Mouse (Mus musculus): ENCODE data around the gene Micall2. TPM values are rescaled to one million over a fixed set of nuclear protein-coding genes. Genes with fewer than 3 reads are reported as not detected.
"Not testable (repeated sequence)": the region's sequence is repeated elsewhere in the genome, so short reads cannot be mapped to it uniquely, and the experiment has no call there.

Micall2 gene
- polyA plus RNA-seq, 1 experiment, result 28.0 TPM

GRCm38 (mm10) chr5:139723113-139723512, 13.0 kb downstream of the Micall2 start:
- peaks cover 3% of the 10 kb centered on the region; the same call in 1 of the 2 replicates for H3K4me1 ChIP-seq (ENCODE audit: control insufficient read depth, insufficient read depth, low read length)
- H3K27ac ChIP-seq (ENCODE audit: control insufficient read depth, insufficient read depth, low read depth, low read length, poor library complexity), result no peak overlapping the region
- H3K4me3 ChIP-seq (replicated peaks; ENCODE audit: control insufficient read depth, low read depth, low read length), result no peak overlapping the region
- 76% methylated on average over 9 of the region's 9 CpGs for WGBS
- TF ChIP-seq CTCF (IDR thresholded peaks at IDR 0.05; ENCODE audit: control insufficient read depth, insufficient read depth, low read length), result no peak
- TF ChIP-seq POLR2A (IDR thresholded peaks at IDR 0.05; ENCODE audit: borderline replicate concordance, control insufficient read depth, low read depth, low read length), result no peak

- Histone ChIP-seq H3K4me1 (ENCODE audit: control insufficient read depth, insufficient read depth, low read length) (peaks cover 1% of the 10 kb centered on the region; the same call in 1 of the 2 replicates), H3K4me3 (replicated peaks; ENCODE audit: control insufficient read depth, low read depth, low read length) (no peak overlapping the region), H3K27ac (ENCODE audit: control insufficient read depth, insufficient read depth, low read depth, low read length, poor library complexity) (no peak overlapping the region)
- TF ChIP-seq POLR2A (IDR thresholded peaks at IDR 0.05; ENCODE audit: borderline replicate concordance, control insufficient read depth, low read depth, low read length) (no peak), CTCF (IDR thresholded peaks at IDR 0.05; ENCODE audit: control insufficient read depth, insufficient read depth, low read length) (no peak)
- 48% methylated on average over 6 of the region's 6 CpGs for WGBS
Observed at GRCm38 (mm10) chr5:139722709-139723108, 13.4 kb downstream of the Micall2 start.

- H3K4me3 ChIP-seq (replicated peaks; ENCODE audit: control insufficient read depth, low read depth, low read length), result no peak overlapping the region
- TF ChIP-seq POLR2A (IDR thresholded peaks at IDR 0.05; ENCODE audit: borderline replicate concordance, control insufficient read depth, low read depth, low read length), result no peak
- 90% methylated on average over 7 of the region's 7 CpGs for WGBS
- no peak overlapping the region for H3K27ac ChIP-seq (ENCODE audit: control insufficient read depth, insufficient read depth, low read depth, low read length, poor library complexity)
- H3K4me1 ChIP-seq (ENCODE audit: control insufficient read depth, insufficient read depth, low read length), result no peaks in the 10 kb centered on the region
Observed at GRCm38 (mm10) chr5:139718949-139719348, 17.2 kb downstream of the Micall2 start.

- TF ChIP-seq CTCF (IDR thresholded peaks at IDR 0.05; ENCODE audit: control insufficient read depth, insufficient read depth, low read length) (no peak), POLR2A (IDR thresholded peaks at IDR 0.05; ENCODE audit: borderline replicate concordance, control insufficient read depth, low read depth, low read length) (no peak)
- H3K27ac ChIP-seq (ENCODE audit: control insufficient read depth, insufficient read depth, low read depth, low read length, poor library complexity), result no peak overlapping the region
- no peaks in the 10 kb centered on the region for H3K4me1 ChIP-seq (ENCODE audit: control insufficient read depth, insufficient read depth, low read length)
- 85% methylated on average over 6 of the region's 6 CpGs for WGBS
- no peak overlapping the region for H3K4me3 ChIP-seq (replicated peaks; ENCODE audit: control insufficient read depth, low read depth, low read length)
Observed at GRCm38 (mm10) chr5:139718540-139718939, 17.6 kb downstream of the Micall2 start.

- WGBS, result 93% methylated on average over 2 of the region's 2 CpGs
- Histone ChIP-seq H3K4me1 (ENCODE audit: control insufficient read depth, insufficient read depth, low read length) (no peaks in the 10 kb centered on the region), H3K4me3 (replicated peaks; ENCODE audit: control insufficient read depth, low read depth, low read length) (no peak overlapping the region), H3K27ac (ENCODE audit: control insufficient read depth, insufficient read depth, low read depth, low read length, poor library complexity) (no peak overlapping the region)
- TF ChIP-seq CTCF (IDR thresholded peaks at IDR 0.05; ENCODE audit: control insufficient read depth, insufficient read depth, low read length) (peak; percentile 95), POLR2A (IDR thresholded peaks at IDR 0.05; ENCODE audit: borderline replicate concordance, control insufficient read depth, low read depth, low read length) (no peak)
Observed at GRCm38 (mm10) chr5:139717723-139718122, 18.4 kb downstream of the Micall2 start.

- no peaks in the 10 kb centered on the region for H3K4me1 ChIP-seq (ENCODE audit: control insufficient read depth, insufficient read depth, low read length)
- no peak for TF ChIP-seq CTCF (IDR thresholded peaks at IDR 0.05; ENCODE audit: control insufficient read depth, insufficient read depth, low read length)
- TF ChIP-seq POLR2A (IDR thresholded peaks at IDR 0.05; ENCODE audit: borderline replicate concordance, control insufficient read depth, low read depth, low read length), result no peak
- WGBS, result 93% methylated on average over 10 of the region's 10 CpGs
- no peak overlapping the region for H3K4me3 ChIP-seq (replicated peaks; ENCODE audit: control insufficient read depth, low read depth, low read length)
- no peak overlapping the region for H3K27ac ChIP-seq (ENCODE audit: control insufficient read depth, insufficient read depth, low read depth, low read length, poor library complexity)
Observed at GRCm38 (mm10) chr5:139706496-139706895, 29.6 kb downstream of the Micall2 start.

GRCm38 (mm10) chr5:139702905-139703304, 33.2 kb downstream of the Micall2 start:
- H3K27ac ChIP-seq (ENCODE audit: control insufficient read depth, insufficient read depth, low read depth, low read length, poor library complexity), result no peak overlapping the region
- TF ChIP-seq CTCF (IDR thresholded peaks at IDR 0.05; ENCODE audit: control insufficient read depth, insufficient read depth, low read length), result peak; percentile 60; the same call in 1 of the 2 replicates
- no peak for TF ChIP-seq POLR2A (IDR thresholded peaks at IDR 0.05; ENCODE audit: borderline replicate concordance, control insufficient read depth, low read depth, low read length)

GRCm38 (mm10) chr5:139702236-139702635, 33.9 kb downstream of the Micall2 start:
- Histone ChIP-seq H3K4me1 (ENCODE audit: control insufficient read depth, insufficient read depth, low read length) (no peaks in the 10 kb centered on the region), H3K27ac (ENCODE audit: control insufficient read depth, insufficient read depth, low read depth, low read length, poor library complexity) (no peak overlapping the region), H3K4me3 (replicated peaks; ENCODE audit: control insufficient read depth, low read depth, low read length) (no peak overlapping the region)
- TF ChIP-seq POLR2A (IDR thresholded peaks at IDR 0.05; ENCODE audit: borderline replicate concordance, control insufficient read depth, low read depth, low read length) (no peak), CTCF (IDR thresholded peaks at IDR 0.05; ENCODE audit: control insufficient read depth, insufficient read depth, low read length) (no peak)
- 4% methylated on average over 8 of the region's 10 CpGs for WGBS

More at GRCm38 (mm10) chr5:139702905-139703304, 33.2 kb downstream of the Micall2 start:
- WGBS, result 48% methylated on average over 2 of the region's 2 CpGs
- Histone ChIP-seq H3K4me3 (replicated peaks; ENCODE audit: control insufficient read depth, low read depth, low read length) (no peak overlapping the region), H3K4me1 (ENCODE audit: control insufficient read depth, insufficient read depth, low read length) (no peaks in the 10 kb centered on the region)

GRCm38 (mm10) chr5:139696954-139697353, 39.2 kb downstream of the Micall2 start:
- TF ChIP-seq CTCF (IDR thresholded peaks at IDR 0.05; ENCODE audit: control insufficient read depth, insufficient read depth, low read length) (no peak), POLR2A (IDR thresholded peaks at IDR 0.05; ENCODE audit: borderline replicate concordance, control insufficient read depth, low read depth, low read length) (no peak)
- 81% methylated on average over 6 of the region's 6 CpGs for WGBS
- no peak overlapping the region for H3K27ac ChIP-seq (ENCODE audit: control insufficient read depth, insufficient read depth, low read depth, low read length, poor library complexity)
- H3K4me3 ChIP-seq (replicated peaks; ENCODE audit: control insufficient read depth, low read depth, low read length), result no peak overlapping the region
- no peaks in the 10 kb centered on the region for H3K4me1 ChIP-seq (ENCODE audit: control insufficient read depth, insufficient read depth, low read length)

GRCm38 (mm10) chr5:139695876-139696275, 40.3 kb downstream of the Micall2 start:
- H3K27ac ChIP-seq (ENCODE audit: control insufficient read depth, insufficient read depth, low read depth, low read length, poor library complexity); H3K4me3 ChIP-seq (replicated peaks; ENCODE audit: control insufficient read depth, low read depth, low read length); H3K4me1 ChIP-seq (ENCODE audit: control insufficient read depth, insufficient read depth, low read length): not testable (repeated sequence)
- 57% methylated on average over 3 of the region's 3 CpGs for WGBS
